Mouse (Mus musculus) kidney, embryonic 16.5 days (tissue): ENCODE measurements around the gene Zbtb38. TPM values are rescaled to one million over a fixed set of nuclear protein-coding genes. Genes with fewer than 3 reads are reported as not detected.

Source experiments
- ATAC-seq: fragments of 200-750 bp; cut with Nextera tagmentation; 2 replicates; pipeline ENCODE4 v1.8.0; 2017; ENCODE audit warnings: moderate TSS enrichment; ENCODE audit not compliant: low FRiP score, low TSS enrichment
- H3K27ac ChIP-seq: fragments of 300-500 bp; sonication (generic); 2 replicates; pipeline ENCODE4 v1.5.1; 2014; ENCODE audit warnings: low read length
- H3K27me3 ChIP-seq: fragments of 300-500 bp; sonication (generic); 2 replicates; pipeline ENCODE4 v1.6.1; 2014; ENCODE audit warnings: low read length, control low read depth, mixed read lengths; ENCODE audit not compliant: insufficient read depth
- H3K36me3 ChIP-seq: fragments of 300-500 bp; sonication (generic); 2 replicates; pipeline ENCODE4 v1.6.1; 2014; ENCODE audit warnings: low read length, control low read depth, mixed read lengths; ENCODE audit not compliant: insufficient read depth
- H3K4me1 ChIP-seq: fragments of 300-500 bp; sonication (generic); 2 replicates; pipeline ENCODE4 v1.6.1; 2014; ENCODE audit warnings: low read length, control low read depth, mixed read lengths; ENCODE audit not compliant: insufficient read depth
- H3K4me2 ChIP-seq: fragments of 300-500 bp; sonication (generic); replicated peaks from 2 replicates; pipeline ENCODE4 v1.6.1; 2014; ENCODE audit warnings: low read depth, low read length
- H3K4me3 ChIP-seq: fragments of 300-500 bp; sonication (generic); 2 replicates; pipeline ENCODE4 v1.5.1; 2014; ENCODE audit warnings: mild to moderate bottlenecking, low read length
- H3K9ac ChIP-seq: fragments of 300-500 bp; sonication (generic); replicated peaks from 2 replicates; pipeline ENCODE4 v1.6.1; 2014; ENCODE audit warnings: low read length
- H3K9me3 ChIP-seq: fragments of 300-500 bp; sonication (generic); 2 replicates; pipeline ENCODE4 v1.6.1; 2016; ENCODE audit warnings: low read length, control low read depth
- WGBS: fragments of 180-500 bp; shearing (Covaris S2); extraction: QIAGEN DNeasy Blood & Tissue Kit; methylation state at CpG from one replicate; pipeline ENCODE4 v1.1.7; 2014; 5-methylcytosine and 5-hydroxymethylcytosine counted together
- polyA plus RNA-seq: library from polyadenylated mRNA; unstranded; fragments of >200 nt; fragmentation: Nextera tagmentation; extraction: Ambion mirVana; gene quantifications from 2 replicates; pipeline ENCODE4 v1.2.1, GENCODE M21; 2015

The Zbtb38 gene
- polyA plus RNA-seq, 1 experiment from 2014 or later: 22.1 TPM

DNA sequence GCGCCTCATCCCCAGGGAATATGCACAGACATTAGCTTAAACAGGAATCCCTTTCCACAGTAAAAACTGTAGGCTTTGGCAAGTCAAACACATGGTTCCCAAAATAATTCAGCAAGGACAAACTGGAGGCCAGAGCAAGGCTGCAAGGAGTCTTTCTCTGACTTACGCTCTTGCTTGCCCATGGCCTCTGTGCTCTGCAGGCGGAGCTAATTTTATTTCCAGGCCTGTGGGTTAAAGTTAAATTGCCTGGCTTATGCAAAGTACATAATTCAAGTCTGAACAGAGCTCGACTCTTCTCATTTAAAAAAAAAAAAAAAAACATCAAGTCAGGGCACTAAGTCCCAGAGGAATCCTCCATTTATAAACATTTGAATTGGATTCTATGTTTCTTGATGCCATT, 16.7 kb downstream of the Zbtb38 start:
- WGBS: 49% methylated on average over 4 of the region's 4 CpGs
- Histone ChIP-seq H3K4me3 (no peak overlapping the region), H3K4me2 (no peak overlapping the region)

DNA sequence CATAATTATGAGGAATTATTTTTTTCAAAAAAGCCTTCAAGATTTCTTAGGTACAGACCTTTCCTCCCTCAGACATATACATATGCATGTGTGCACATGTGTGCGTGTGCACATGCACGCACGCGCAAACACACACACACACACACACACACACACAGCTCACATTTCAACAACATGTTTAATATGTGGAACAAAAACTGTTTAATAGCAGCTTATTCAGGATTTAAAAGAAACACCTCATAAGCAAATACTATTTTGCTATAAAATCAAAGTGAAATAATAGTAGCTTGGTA, 19.3 kb downstream of the Zbtb38 start:
- WGBS: 95% methylated on average over 4 of the region's 4 CpGs
- Histone ChIP-seq H3K27ac (no peak overlapping the region), H3K36me3 (no peaks in the 10 kb centered on the region), H3K4me1 (peaks cover 14% of the 10 kb centered on the region), H3K9me3 (no peaks in the 10 kb centered on the region), H3K27me3 (no peaks in the 10 kb centered on the region), H3K4me2 (no peak overlapping the region), H3K4me3 (no peak overlapping the region), H3K9ac (no peak overlapping the region)
- ATAC-seq: no peak

More for the DNA sequence above, 16.7 kb downstream of the Zbtb38 start:
- Histone ChIP-seq H3K27ac (no peak overlapping the region), H3K27me3 (no peaks in the 10 kb centered on the region), H3K9me3 (no peaks in the 10 kb centered on the region), H3K4me1 (0 out of 2 replicates have a peak, but pooled peaks cover 4% of the 10 kb centered on the region), H3K9ac (no peak overlapping the region), H3K36me3 (no peaks in the 10 kb centered on the region)
- ATAC-seq: no peak

DNA sequence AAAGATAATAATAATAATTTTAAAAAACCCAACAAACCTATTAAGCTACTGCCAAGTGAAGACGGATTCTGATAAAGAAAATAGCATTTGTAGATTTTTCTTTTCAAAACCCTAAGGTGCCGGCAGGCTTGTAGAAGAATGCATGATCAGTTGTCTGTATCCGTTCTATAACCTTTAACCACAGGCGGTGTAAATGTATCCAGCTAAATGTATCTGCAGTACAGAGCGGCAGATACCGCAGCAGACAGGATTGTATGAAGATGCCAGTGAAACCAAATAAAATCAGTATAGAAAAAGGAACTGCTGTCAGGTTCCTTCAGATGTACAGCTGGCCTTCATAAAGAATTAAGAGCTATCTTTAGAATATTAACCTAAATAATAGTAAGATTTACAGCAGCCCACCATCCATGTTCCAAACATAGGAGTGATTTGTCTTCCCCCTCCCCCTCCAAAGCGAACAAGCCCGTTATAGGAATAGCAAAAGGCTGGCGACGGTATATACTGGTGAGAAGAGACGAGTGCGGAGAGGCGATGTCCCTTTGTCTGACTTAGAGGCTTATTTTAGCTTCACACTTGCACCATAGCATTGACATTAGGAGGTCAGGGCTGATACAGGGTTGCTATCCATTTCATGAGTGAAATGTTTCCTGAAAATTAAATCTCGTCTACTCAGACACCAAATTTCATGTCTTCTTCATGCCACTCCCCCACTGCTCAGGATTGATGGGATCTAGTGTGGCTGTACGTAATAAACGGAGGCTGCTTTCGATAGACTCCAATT, 19.8 kb downstream of the Zbtb38 start:
- Histone ChIP-seq H3K36me3 (no peaks in the 10 kb centered on the region), H3K9me3 (no peaks in the 10 kb centered on the region), H3K9ac (no peak overlapping the region), H3K27ac (no peak overlapping the region), H3K4me2 (no peak overlapping the region), H3K4me3 (no peak overlapping the region), H3K27me3 (no peaks in the 10 kb centered on the region), H3K4me1 (peaks cover 19% of the 10 kb centered on the region)
- 69% methylated on average over 17 of the region's 17 CpGs for WGBS
- no peak for ATAC-seq

DNA sequence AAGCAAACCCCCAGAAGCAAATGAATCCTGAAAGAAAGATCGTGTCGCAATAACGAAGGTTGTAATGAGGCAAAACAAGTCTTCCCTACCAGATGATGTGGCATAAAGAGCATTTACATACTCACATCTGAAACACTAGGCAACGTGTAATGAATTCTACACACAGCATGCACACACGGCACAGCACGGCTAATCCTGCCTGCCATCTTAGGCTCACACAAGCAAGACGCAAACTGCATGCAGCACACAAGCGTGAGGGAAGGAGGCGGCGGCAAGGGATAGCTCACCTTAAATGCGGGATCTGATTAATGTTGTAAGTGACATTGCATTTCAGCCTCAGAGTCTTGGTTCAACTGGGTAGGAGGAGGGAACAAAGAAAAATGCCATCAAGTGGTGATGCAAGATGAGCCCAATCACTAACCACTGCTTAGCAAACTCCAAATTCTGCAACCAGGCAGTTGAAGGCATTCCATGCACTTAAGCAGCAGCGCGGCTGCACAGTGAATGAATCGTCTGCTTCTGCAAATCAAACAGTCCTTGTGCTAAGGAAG, 20.6 kb downstream of the Zbtb38 start:
- Histone ChIP-seq H3K4me2 (peak overlapping the region; percentile 24), H3K27ac (no peak overlapping the region), H3K4me1 (peaks cover 25% of the 10 kb centered on the region), H3K9me3 (no peaks in the 10 kb centered on the region), H3K4me3 (no peak overlapping the region), H3K36me3 (no peaks in the 10 kb centered on the region), H3K27me3 (no peaks in the 10 kb centered on the region), H3K9ac (no peak overlapping the region)
- ATAC-seq: no peak
- WGBS: 62% methylated on average over 14 of the region's 14 CpGs

DNA sequence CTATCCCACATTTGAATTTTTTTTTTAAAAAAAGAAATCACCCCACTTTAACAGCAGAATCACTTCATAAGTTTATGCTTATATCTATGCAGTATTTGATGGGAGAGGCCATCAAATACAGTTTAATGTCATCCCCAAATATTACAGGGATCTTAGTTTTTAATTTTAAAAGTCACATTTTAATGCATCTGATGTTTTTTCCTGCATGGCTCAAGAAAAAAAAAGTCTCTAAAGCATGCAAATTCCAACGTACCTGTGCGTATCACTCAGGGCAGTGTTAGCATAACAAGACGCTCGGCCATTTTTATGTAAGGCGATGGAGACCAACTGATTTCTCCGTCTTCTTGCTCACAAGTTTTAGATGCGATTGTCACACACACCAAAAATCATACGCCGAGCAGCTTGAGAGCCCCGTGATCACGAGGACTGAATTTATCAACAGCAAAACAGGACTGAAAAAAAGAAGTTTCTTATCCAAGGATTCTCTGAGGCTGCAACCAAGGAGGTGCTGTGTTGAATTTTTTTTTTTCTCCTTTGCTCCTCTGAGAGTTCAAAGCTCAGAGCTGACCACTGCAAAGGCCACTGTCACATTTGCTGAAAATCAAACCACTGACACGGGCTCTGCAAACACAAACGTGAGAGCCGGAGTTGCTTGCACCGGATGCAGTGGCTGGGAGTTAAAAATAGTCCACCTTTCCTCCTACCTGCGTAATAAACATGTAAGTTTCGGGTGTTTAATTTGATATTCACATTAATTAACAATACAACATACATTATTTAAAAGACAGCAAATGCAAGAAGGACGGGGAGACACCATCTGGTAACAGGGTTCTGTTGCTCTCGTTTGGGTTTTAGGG, 21.4 kb downstream of the Zbtb38 start:
- no peaks in the 10 kb centered on the region for H3K27me3 ChIP-seq
- H3K4me2 ChIP-seq: no peak overlapping the region
- 79% methylated on average over 19 of the region's 19 CpGs for WGBS
- no peaks in the 10 kb centered on the region for H3K9me3 ChIP-seq
- H3K36me3 ChIP-seq: no peaks in the 10 kb centered on the region
- no peak for ATAC-seq
- H3K27ac ChIP-seq: no peak overlapping the region
- H3K4me3 ChIP-seq: no peak overlapping the region
- H3K4me1 ChIP-seq: peaks cover 30% of the 10 kb centered on the region
- no peak overlapping the region for H3K9ac ChIP-seq

DNA sequence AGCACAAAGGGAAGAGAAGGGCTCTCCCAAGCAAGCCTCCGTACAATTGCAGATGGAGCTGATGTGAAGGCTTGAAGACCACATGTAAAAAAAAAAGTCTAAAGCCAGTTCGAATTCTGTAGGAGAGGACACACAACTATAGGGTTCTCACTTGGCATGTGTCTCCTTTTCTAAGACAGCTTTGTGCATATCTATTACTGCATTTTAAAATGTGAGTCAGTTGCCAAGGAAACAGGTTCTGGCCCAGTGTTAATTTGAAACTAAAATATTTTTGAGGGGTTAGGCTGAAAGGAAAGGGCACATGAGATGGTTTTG, 22.4 kb downstream of the Zbtb38 start:
- no peak overlapping the region for H3K4me3 ChIP-seq

DNA sequence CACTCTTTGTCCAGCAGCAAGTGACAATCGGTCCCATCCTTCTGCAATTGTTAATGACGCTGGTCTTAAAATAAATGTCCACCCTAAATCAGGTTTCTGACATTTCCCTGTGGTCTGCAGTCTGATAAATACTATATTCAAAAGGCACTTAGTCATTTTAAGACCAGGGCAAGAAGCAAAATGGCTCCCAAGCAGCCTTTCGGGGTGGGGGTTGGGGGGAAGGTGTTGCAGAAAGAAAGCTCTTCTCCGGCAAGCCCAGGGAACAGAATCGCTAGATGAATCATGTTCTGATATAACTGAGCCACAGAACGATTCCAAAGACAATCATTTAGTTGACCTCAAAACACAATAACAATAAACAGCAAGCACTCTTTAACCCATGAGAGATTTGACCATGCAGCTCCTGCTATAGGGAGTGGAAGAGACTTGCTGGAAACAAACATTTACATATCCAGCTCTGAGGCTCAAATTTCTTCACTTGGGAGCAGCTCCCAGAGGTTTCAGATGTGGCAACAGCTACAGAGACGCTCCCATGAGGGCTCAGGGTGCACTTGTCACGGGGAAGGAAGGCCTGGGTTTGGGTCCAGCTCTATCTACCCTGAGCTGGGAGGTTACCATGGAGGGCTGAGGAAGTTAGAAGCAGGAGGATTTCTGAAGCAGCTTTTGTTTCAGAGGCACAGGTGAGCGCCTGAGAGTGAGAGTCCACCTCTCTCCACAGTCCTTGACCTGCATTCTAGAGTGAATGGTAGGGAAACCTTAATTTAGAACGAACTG, 22.9 kb downstream of the Zbtb38 start:
- no peak for ATAC-seq
- Histone ChIP-seq H3K27ac (no peak overlapping the region), H3K4me2 (no peak overlapping the region), H3K9ac (no peak overlapping the region), H3K36me3 (no peaks in the 10 kb centered on the region), H3K27me3 (no peaks in the 10 kb centered on the region), H3K9me3 (no peaks in the 10 kb centered on the region), H3K4me3 (no peak overlapping the region), H3K4me1 (peaks cover 38% of the 10 kb centered on the region)
- 69% methylated on average over 10 of the region's 10 CpGs for WGBS

More for the DNA sequence above, 22.4 kb downstream of the Zbtb38 start:
- H3K4me2 ChIP-seq: no peak overlapping the region
- 88% methylated on average over 2 of the region's 2 CpGs for WGBS
- no peak overlapping the region for H3K9ac ChIP-seq
- ATAC-seq: no peak
- H3K4me1 ChIP-seq: peaks cover 38% of the 10 kb centered on the region
- no peak overlapping the region for H3K27ac ChIP-seq
- H3K27me3 ChIP-seq: no peaks in the 10 kb centered on the region
- H3K9me3 ChIP-seq: no peaks in the 10 kb centered on the region
- no peaks in the 10 kb centered on the region for H3K36me3 ChIP-seq

DNA sequence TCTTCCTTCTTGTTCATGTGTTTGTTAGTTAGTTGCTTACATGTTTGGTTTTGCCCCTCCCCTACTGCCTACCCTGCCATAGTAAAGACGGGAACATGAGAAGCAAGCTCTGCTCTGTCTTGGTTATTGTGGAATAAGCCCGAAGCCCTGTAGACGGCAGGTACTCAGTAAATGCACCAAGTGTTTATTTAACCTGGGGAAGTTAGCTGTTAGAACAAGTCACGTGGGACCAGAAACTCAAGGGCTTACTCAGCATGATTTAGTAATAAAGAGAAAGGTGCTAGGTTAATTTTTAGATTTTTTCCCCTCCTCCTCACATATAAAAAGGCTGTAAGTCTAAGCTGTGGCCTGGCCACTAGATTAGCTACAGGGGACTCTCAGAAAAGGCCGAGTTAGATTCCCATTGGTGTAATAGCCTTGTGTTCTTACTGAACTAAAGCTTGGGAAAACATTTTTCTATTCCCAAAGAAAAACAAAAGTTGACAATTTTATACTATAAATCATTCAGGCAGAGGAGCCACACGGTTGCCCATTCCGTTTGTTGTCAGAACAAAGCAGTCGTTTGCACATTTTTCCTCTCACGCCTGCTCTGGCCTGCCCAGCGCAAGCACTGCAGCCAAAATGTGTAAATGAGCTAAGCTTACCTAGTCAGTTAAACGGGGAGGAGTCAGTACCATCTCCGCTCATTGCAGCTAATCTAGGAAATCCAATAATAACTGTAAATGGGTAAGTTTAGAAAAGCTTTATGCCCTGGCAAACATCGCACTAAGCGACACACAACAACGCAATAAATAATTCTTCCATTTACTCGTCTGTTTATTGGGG, 24.1 kb downstream of the Zbtb38 start:
- Histone ChIP-seq H3K27me3 (no peaks in the 10 kb centered on the region), H3K4me3 (no peak overlapping the region), H3K36me3 (no peaks in the 10 kb centered on the region), H3K9me3 (no peaks in the 10 kb centered on the region), H3K4me2 (no peak overlapping the region), H3K27ac (peak overlapping the region; percentile 61), H3K9ac (no peak overlapping the region), H3K4me1 (peaks cover 38% of the 10 kb centered on the region)
- peak; percentile 80; the same call in 1 of the 2 replicates for ATAC-seq
- WGBS: 49% methylated on average over 16 of the region's 16 CpGs

DNA sequence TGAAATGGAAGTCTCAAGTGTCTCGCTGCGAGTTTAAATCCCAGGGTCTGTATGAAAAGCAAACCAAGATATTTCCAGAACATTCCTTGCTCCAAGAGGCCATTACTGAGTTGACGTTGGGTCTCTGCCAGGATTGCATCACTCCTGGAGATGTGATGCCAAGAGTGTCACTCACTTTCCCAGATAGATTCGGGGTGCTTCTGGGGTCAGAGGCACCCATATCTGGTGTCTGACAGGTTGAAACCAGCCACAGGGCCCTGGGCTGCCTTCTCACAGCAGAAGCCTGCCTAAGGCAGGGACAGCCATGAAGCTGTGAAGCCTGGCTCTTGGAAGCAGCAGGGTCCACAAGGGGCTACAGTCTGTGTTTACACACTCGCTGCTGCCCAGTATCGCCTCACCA, 24.9 kb downstream of the Zbtb38 start:
- 0 out of 2 replicates have a peak, but pooled peaks have one; percentile 37 for ATAC-seq

More for the DNA sequence above, 24.9 kb downstream of the Zbtb38 start:
- Histone ChIP-seq H3K9ac (no peak overlapping the region), H3K4me3 (no peak overlapping the region), H3K4me1 (peaks cover 38% of the 10 kb centered on the region), H3K27ac (peak overlapping the region; percentile 61), H3K36me3 (no peaks in the 10 kb centered on the region), H3K9me3 (no peaks in the 10 kb centered on the region), H3K27me3 (no peaks in the 10 kb centered on the region), H3K4me2 (no peak overlapping the region)
- WGBS: 79% methylated on average over 6 of the region's 6 CpGs
